Mouse (Mus musculus) urinary bladder, postnatal 14 days (tissue): ENCODE data around the gene Cyp4f18.
"Not testable (repeated sequence)": the region's sequence is repeated elsewhere in the genome, so short reads cannot be mapped to it uniquely, and the experiment has no call there.

Experiments
- DNase-seq: peaks from one replicate; pipeline ENCODE4 v3.0.0; 2021; ENCODE audit warnings: low spot score

Gene Cyp4f18

GRCm38 (mm10) chr8:71974211-71974610, 35.2 kb downstream of the Cyp4f18 start:
- DNase-seq = no peak

GRCm38 (mm10) chr8:71971945-71972344, 37.5 kb downstream of the Cyp4f18 start:
- DNase-seq = peak; percentile 24

- no peak for DNase-seq
Measured at GRCm38 (mm10) chr8:71968636-71969035, 40.8 kb downstream of the Cyp4f18 start.

- no peak for DNase-seq
Measured at GRCm38 (mm10) chr8:71968100-71968499, 41.3 kb downstream of the Cyp4f18 start.

- DNase-seq = no peak
Measured at GRCm38 (mm10) chr8:71967261-71967660, 42.2 kb downstream of the Cyp4f18 start.

- DNase-seq = no peak
Measured at GRCm38 (mm10) chr8:71966411-71966810, 43.0 kb downstream of the Cyp4f18 start.

- no peak for DNase-seq
Measured at GRCm38 (mm10) chr8:71965166-71965565, 44.3 kb downstream of the Cyp4f18 start.

- no peak for DNase-seq
Measured at GRCm38 (mm10) chr8:71964051-71964450, 45.4 kb downstream of the Cyp4f18 start.

GRCm38 (mm10) chr8:71961796-71962195, 47.6 kb downstream of the Cyp4f18 start:
- DNase-seq = no peak

- no peak for DNase-seq
Measured at GRCm38 (mm10) chr8:71960483-71960882, 48.9 kb downstream of the Cyp4f18 start.

- DNase-seq = no peak
Measured at GRCm38 (mm10) chr8:71954666-71955065, 54.8 kb downstream of the Cyp4f18 start.

GRCm38 (mm10) chr8:71952961-71953700, 56.3 kb downstream of the Cyp4f18 start:
- not testable (repeated sequence) for DNase-seq

- no peak for DNase-seq
Measured at GRCm38 (mm10) chr8:71952489-71952888, 56.9 kb downstream of the Cyp4f18 start.

- DNase-seq = no peak
Measured at GRCm38 (mm10) chr8:71951436-71952161, 57.8 kb downstream of the Cyp4f18 start.

- peak; percentile 99 for DNase-seq
Measured at GRCm38 (mm10) chr8:71950482-71951221, 58.8 kb downstream of the Cyp4f18 start, which contains the start of gene Zfp961. TSS of gene Zfp961 (plus strand) at chr8:71951038.

- DNase-seq = no peak
Measured at GRCm38 (mm10) chr8:71948624-71949023, 60.8 kb downstream of the Cyp4f18 start.

- DNase-seq = no peak
Measured at GRCm38 (mm10) chr8:71941776-71942175, 67.7 kb downstream of the Cyp4f18 start.

GRCm38 (mm10) chr8:71940293-71941208, 68.9 kb downstream of the Cyp4f18 start:
- DNase-seq = no peak
